Mouse (Mus musculus): Measurements from ENCODE around the gene Herc6.

GRCm38 (mm10) chr6:57615788-57616187 lies 35.0 kb downstream of the Herc6 start:
- TF ChIP-seq CTCF (IDR thresholded peaks at IDR 0.05; ENCODE audit: low read depth): no peak
- TF ChIP-seq EP300 (IDR thresholded peaks at IDR 0.05; ENCODE audit: low read depth): no peak

All from liver, postnatal 0 days (tissue).